Mouse (Mus musculus) frontal cortex, postnatal 10 days (tissue): ENCODE measurements around the gene Rnf227.
"Not testable (repeated sequence)": the region's sequence is repeated elsewhere in the genome, so short reads cannot be mapped to it uniquely, and the experiment has no call there.

Experiments used
- DNase-seq, 2 experiments: peaks; one replicate each; pipeline ENCODE4 v3.0.0; 2022; ENCODE audit warnings: low spot score in 2 of 2, mixed read lengths in 1 of 2

Gene Rnf227

GRCm38 (mm10) chr11:69340161-69341131 lies at the start of gene Rnf227:
Gene Rnf227, plus strand, starts transcription at chr11:69340461.
- peak; percentile 72 to 78 for DNase-seq

- DNase-seq = no peak
Measured at GRCm38 (mm10) chr11:69291111-69291510, 49.1 kb upstream of the Rnf227 start.

GRCm38 (mm10) chr11:69295286-69295685 lies 45.0 kb upstream of the Rnf227 start:
- DNase-seq = no peak

- DNase-seq = no peak
Measured at GRCm38 (mm10) chr11:69297799-69298198, 42.5 kb upstream of the Rnf227 start.

GRCm38 (mm10) chr11:69298231-69298630 lies 42.0 kb upstream of the Rnf227 start:
- no peak for DNase-seq

GRCm38 (mm10) chr11:69302817-69303216 lies 37.4 kb upstream of the Rnf227 start:
- no peak for DNase-seq

GRCm38 (mm10) chr11:69305291-69305690 lies 35.0 kb upstream of the Rnf227 start:
- DNase-seq = no peak

- no peak for DNase-seq
Measured at GRCm38 (mm10) chr11:69306039-69306438, 34.2 kb upstream of the Rnf227 start.

GRCm38 (mm10) chr11:69311266-69311665 lies 29.0 kb upstream of the Rnf227 start:
- DNase-seq = no peak

GRCm38 (mm10) chr11:69316361-69316760 lies 23.9 kb upstream of the Rnf227 start:
- DNase-seq = no peak

- DNase-seq = not testable (repeated sequence)
Measured at GRCm38 (mm10) chr11:69318000-69318399, 22.3 kb upstream of the Rnf227 start.

GRCm38 (mm10) chr11:69321580-69321979 lies 18.7 kb upstream of the Rnf227 start:
- DNase-seq = no peak

GRCm38 (mm10) chr11:69322010-69322409 lies 18.3 kb upstream of the Rnf227 start:
- no peak for DNase-seq

GRCm38 (mm10) chr11:69322693-69323471 lies 17.4 kb upstream of the Rnf227 start:
- no peak for DNase-seq

GRCm38 (mm10) chr11:69323667-69324111 lies 16.6 kb upstream of the Rnf227 start, which contains the start of the genes Cntrob and Trappc1:
Gene Cntrob, minus strand, starts transcription at chr11:69323775.
Gene Trappc1, plus strand, starts transcription at chr11:69323980.
- DNase-seq = peak; percentile 98 to 99

- DNase-seq = no peak
Measured at GRCm38 (mm10) chr11:69324749-69325148, 15.5 kb upstream of the Rnf227 start.

GRCm38 (mm10) chr11:69325628-69326407 lies 14.4 kb upstream of the Rnf227 start, which contains the start of gene Kcnab3:
Gene Kcnab3, plus strand, starts transcription at chr11:69326258.
- peak; percentile 77 to 81 for DNase-seq

- DNase-seq = no peak
Measured at GRCm38 (mm10) chr11:69326408-69327156, 13.7 kb upstream of the Rnf227 start.

GRCm38 (mm10) chr11:69327157-69327442 lies 13.2 kb upstream of the Rnf227 start:
- no peak for DNase-seq

- DNase-seq = no peak
Measured at GRCm38 (mm10) chr11:69327648-69328047, 12.6 kb upstream of the Rnf227 start.

GRCm38 (mm10) chr11:69328517-69328916 lies 11.7 kb upstream of the Rnf227 start:
- DNase-seq = no peak
